Mouse (Mus musculus) erythroblast, embryonic 14.5 days (primary cell): ENCODE measurements around the gene 1700028K03Rik.

Experiments used
- GATA1 ChIP-seq: IDR thresholded peaks from 2 replicates; pipeline ENCODE4 v1.6.1; 2012; ENCODE audit warnings: low read length, inconsistent platforms, mixed read lengths
- TAL1 ChIP-seq: IDR thresholded peaks from 3 replicates; pipeline ENCODE4 v1.6.1; 2012; ENCODE audit warnings: low read length, inconsistent platforms, mixed read lengths

GRCm38 (mm10) chr5:107497519-107498501 is 36.7 kb upstream of the 1700028K03Rik start:
- TF ChIP-seq TAL1 (no peak), GATA1 (no peak)
